Mouse (Mus musculus): Measurements from ENCODE around the gene Mgarp. TPM values are rescaled to one million over a fixed set of nuclear protein-coding genes. Genes with fewer than 3 reads are reported as not detected.
A peak's percentile ranks its signal among the peaks of the same experiment; 100 is the strongest.

Gene Mgarp
- polyA plus RNA-seq, 1 experiment from 2014 or later: 2.5 TPM

GRCm38 (mm10) chr3:51366926-51367325, 29.6 kb downstream of the Mgarp start:
- no peak for DNase-seq (ENCODE audit: low spot score)
- Histone ChIP-seq H3K4me2 (ENCODE audit: low read depth, low read length) (no peak overlapping the region), H3K9me3 (ENCODE audit: control insufficient read depth, low read length) (no peaks in the 10 kb centered on the region), H3K9ac (ENCODE audit: low read depth, low read length) (no peak overlapping the region), H3K36me3 (ENCODE audit: control insufficient read depth, insufficient read depth, low read length) (no peaks in the 10 kb centered on the region), H3K4me1 (ENCODE audit: control insufficient read depth, insufficient read depth, low read length) (0 out of 2 replicates have a peak, but pooled peaks cover 9% of the 10 kb centered on the region), H3K27ac (replicated peaks; ENCODE audit: low read depth, low read length) (no peak overlapping the region), H3K27me3 (replicated peaks; ENCODE audit: control insufficient read depth, insufficient read depth, low read length) (0 out of 2 replicates have a peak, but pooled peaks cover 3% of the 10 kb centered on the region), H3K4me3 (ENCODE audit: low read depth, low read length) (no peak overlapping the region)
- WGBS: 68% methylated on average over 4 of the region's 4 CpGs
- ATAC-seq (ENCODE audit: low read depth): no peak

- H3K9ac ChIP-seq (ENCODE audit: low read depth, low read length): peak overlapping the region; percentile 62
- WGBS: 8% methylated on average over 3 of the region's 3 CpGs
These were observed 31.0 kb downstream of the Mgarp start for GRCm38 (mm10) chr3:51365517-51365882.

GRCm38 (mm10) chr3:51364703-51365516, 31.6 kb downstream of the Mgarp start:
- WGBS: 7% methylated on average over 31 of the region's 31 CpGs
- peak overlapping the region; percentile 47 for H3K4me3 ChIP-seq (ENCODE audit: low read depth, low read length)
- H3K9ac ChIP-seq (ENCODE audit: low read depth, low read length): peak overlapping the region; percentile 62
- no peak overlapping the region for H3K27ac ChIP-seq (replicated peaks; ENCODE audit: low read depth, low read length)
- H3K4me2 ChIP-seq (ENCODE audit: low read depth, low read length): peak overlapping the region; percentile 78
- 0 out of 2 replicates have a peak, but pooled peaks cover 3% of the 10 kb centered on the region for H3K27me3 ChIP-seq (replicated peaks; ENCODE audit: control insufficient read depth, insufficient read depth, low read length)
- DNase-seq (ENCODE audit: low spot score) (peak; percentile 92), ATAC-seq (ENCODE audit: low read depth) (peak; percentile 87)
- H3K36me3 ChIP-seq (ENCODE audit: control insufficient read depth, insufficient read depth, low read length): no peaks in the 10 kb centered on the region
- H3K9me3 ChIP-seq (ENCODE audit: control insufficient read depth, low read length): no peaks in the 10 kb centered on the region
- 0 out of 2 replicates have a peak, but pooled peaks cover 9% of the 10 kb centered on the region for H3K4me1 ChIP-seq (ENCODE audit: control insufficient read depth, insufficient read depth, low read length)

More at GRCm38 (mm10) chr3:51365517-51365882, 31.0 kb downstream of the Mgarp start:
- no peak for DNase-seq (ENCODE audit: low spot score)
- Histone ChIP-seq H3K4me3 (ENCODE audit: low read depth, low read length) (peak overlapping the region; percentile 47), H3K4me1 (ENCODE audit: control insufficient read depth, insufficient read depth, low read length) (0 out of 2 replicates have a peak, but pooled peaks cover 9% of the 10 kb centered on the region), H3K27me3 (replicated peaks; ENCODE audit: control insufficient read depth, insufficient read depth, low read length) (0 out of 2 replicates have a peak, but pooled peaks cover 3% of the 10 kb centered on the region), H3K27ac (replicated peaks; ENCODE audit: low read depth, low read length) (no peak overlapping the region), H3K9me3 (ENCODE audit: control insufficient read depth, low read length) (no peaks in the 10 kb centered on the region), H3K36me3 (ENCODE audit: control insufficient read depth, insufficient read depth, low read length) (no peaks in the 10 kb centered on the region), H3K4me2 (ENCODE audit: low read depth, low read length) (peak overlapping the region; percentile 78)
- no peak for ATAC-seq (ENCODE audit: low read depth)

GRCm38 (mm10) chr3:51361066-51361465, 35.5 kb downstream of the Mgarp start:
- WGBS: 22% methylated on average over 9 of the region's 9 CpGs
- peak; percentile 70 for DNase-seq (ENCODE audit: low spot score)
- peak; percentile 23; the same call in 1 of the 2 replicates for ATAC-seq (ENCODE audit: low read depth)
- Histone ChIP-seq H3K27ac (replicated peaks; ENCODE audit: low read depth, low read length) (no peak overlapping the region), H3K4me2 (ENCODE audit: low read depth, low read length) (0 out of 2 replicates have a peak overlapping the region, but pooled peaks have one; percentile 5), H3K4me3 (ENCODE audit: low read depth, low read length) (no peak overlapping the region), H3K9ac (ENCODE audit: low read depth, low read length) (no peak overlapping the region), H3K4me1 (ENCODE audit: control insufficient read depth, insufficient read depth, low read length) (peaks cover 9% of the 10 kb centered on the region; the same call in 1 of the 2 replicates), H3K9me3 (ENCODE audit: control insufficient read depth, low read length) (no peaks in the 10 kb centered on the region), H3K36me3 (ENCODE audit: control insufficient read depth, insufficient read depth, low read length) (no peaks in the 10 kb centered on the region), H3K27me3 (replicated peaks; ENCODE audit: control insufficient read depth, insufficient read depth, low read length) (0 out of 2 replicates have a peak, but pooled peaks cover 3% of the 10 kb centered on the region)

GRCm38 (mm10) chr3:51359558-51360307, 36.8 kb downstream of the Mgarp start:
- 19% methylated on average over 14 of the region's 14 CpGs for WGBS
- Histone ChIP-seq H3K4me1 (ENCODE audit: control insufficient read depth, insufficient read depth, low read length) (peaks cover 4% of the 10 kb centered on the region; the same call in 1 of the 2 replicates), H3K9me3 (ENCODE audit: control insufficient read depth, low read length) (no peaks in the 10 kb centered on the region), H3K27me3 (replicated peaks; ENCODE audit: control insufficient read depth, insufficient read depth, low read length) (0 out of 2 replicates have a peak, but pooled peaks cover 3% of the 10 kb centered on the region), H3K27ac (replicated peaks; ENCODE audit: low read depth, low read length) (no peak overlapping the region), H3K36me3 (ENCODE audit: control insufficient read depth, insufficient read depth, low read length) (no peaks in the 10 kb centered on the region), H3K4me3 (ENCODE audit: low read depth, low read length) (peak overlapping the region; percentile 66), H3K9ac (ENCODE audit: low read depth, low read length) (no peak overlapping the region), H3K4me2 (ENCODE audit: low read depth, low read length) (peak overlapping the region; percentile 88)
- DNase-seq (ENCODE audit: low spot score) (no peak), ATAC-seq (ENCODE audit: low read depth) (no peak)

GRCm38 (mm10) chr3:51358660-51359557, 37.6 kb downstream of the Mgarp start:
- WGBS: under 1% methylated on average over 41 of the region's 50 CpGs
- DNase-seq (ENCODE audit: low spot score) (peak; percentile 93), ATAC-seq (ENCODE audit: low read depth) (peak; percentile 84)
- Histone ChIP-seq H3K36me3 (ENCODE audit: control insufficient read depth, insufficient read depth, low read length) (no peaks in the 10 kb centered on the region), H3K9ac (ENCODE audit: low read depth, low read length) (peak overlapping the region; percentile 65), H3K4me1 (ENCODE audit: control insufficient read depth, insufficient read depth, low read length) (no peaks in the 10 kb centered on the region; the same call in 1 of the 2 replicates), H3K9me3 (ENCODE audit: control insufficient read depth, low read length) (no peaks in the 10 kb centered on the region), H3K4me3 (ENCODE audit: low read depth, low read length) (peak overlapping the region; percentile 66), H3K27me3 (replicated peaks; ENCODE audit: control insufficient read depth, insufficient read depth, low read length) (0 out of 2 replicates have a peak, but pooled peaks cover 1% of the 10 kb centered on the region), H3K27ac (replicated peaks; ENCODE audit: low read depth, low read length) (peak overlapping the region; percentile 72), H3K4me2 (ENCODE audit: low read depth, low read length) (peak overlapping the region; percentile 88)

GRCm38 (mm10) chr3:51358181-51358580, 38.4 kb downstream of the Mgarp start:
- WGBS: under 1% methylated on average over 15 of the region's 15 CpGs
- H3K27me3 ChIP-seq (replicated peaks; ENCODE audit: control insufficient read depth, insufficient read depth, low read length): no peaks in the 10 kb centered on the region
- H3K4me3 ChIP-seq (ENCODE audit: low read depth, low read length): peak overlapping the region; percentile 66
- H3K4me1 ChIP-seq (ENCODE audit: control insufficient read depth, insufficient read depth, low read length): no peaks in the 10 kb centered on the region; the same call in 1 of the 2 replicates
- no peaks in the 10 kb centered on the region for H3K36me3 ChIP-seq (ENCODE audit: control insufficient read depth, insufficient read depth, low read length)
- ATAC-seq (ENCODE audit: low read depth) (peak; percentile 54), DNase-seq (ENCODE audit: low spot score) (peak; percentile 74)
- no peaks in the 10 kb centered on the region for H3K9me3 ChIP-seq (ENCODE audit: control insufficient read depth, low read length)
- peak overlapping the region; percentile 39 for H3K9ac ChIP-seq (ENCODE audit: low read depth, low read length)
- H3K4me2 ChIP-seq (ENCODE audit: low read depth, low read length): peak overlapping the region; percentile 88
- H3K27ac ChIP-seq (replicated peaks; ENCODE audit: low read depth, low read length): no peak overlapping the region
